16 mouse cellular contexts compared by ENCODE assay signal in the genomic region with DNA sequence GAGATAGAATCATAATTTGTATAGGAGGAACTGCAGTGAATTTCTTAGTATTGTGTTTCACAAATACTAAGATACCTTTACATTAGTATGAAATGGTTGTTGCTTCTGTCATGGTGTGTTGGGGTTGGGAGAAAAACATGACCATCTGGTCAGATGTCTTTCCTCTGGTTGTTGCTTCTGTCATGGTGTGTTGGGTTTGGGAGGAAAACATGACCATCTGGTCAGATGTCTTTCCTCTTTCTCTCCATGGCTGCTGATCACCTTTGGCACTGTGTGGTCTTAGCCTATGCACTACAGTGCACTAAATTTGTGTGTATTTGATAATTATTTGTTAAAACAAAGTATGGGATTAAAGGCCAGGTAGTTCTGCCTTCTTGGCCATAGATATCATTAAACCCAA.
DNase-seq lines count a peak whose midpoint lies in the region; ATAC-seq and TF ChIP-seq lines count a peak whose summit lies in the region.
"Had no signal": no experiment of that assay in that cellular context is flagged by ENCODE, and none has a peak within 500 bp of the region (broad histone marks: within the 10 kb centered on the region; RNA-seq: fewer than 3 reads in every experiment).

No protein-coding gene starts in this region.

- H3K9ac ChIP-seq in liver, postnatal 0 days (replicated peaks), result no peak overlapping the region
- H3K9ac ChIP-seq in liver, embryonic 11.5 days (ENCODE audit: low read depth, low read length), result no peak overlapping the region
- H3K9ac ChIP-seq: embryonic facial prominence, embryonic 12.5 days; forebrain, embryonic 13.5 days; forebrain, embryonic 15.5 days; forebrain, postnatal 0 days had no signal

- no peak overlapping the region for H3K4me3 ChIP-seq in liver, postnatal 0 days (ENCODE audit: low read depth, low read length)
- no peak overlapping the region for H3K4me3 ChIP-seq in liver, embryonic 11.5 days (ENCODE audit: low read depth, low read length)
- H3K4me3 ChIP-seq: embryonic facial prominence, embryonic 10.5 days; embryonic facial prominence, embryonic 12.5 days; forebrain, embryonic 13.5 days; forebrain, embryonic 15.5 days had no signal

- no peaks in the 10 kb centered on the region for H3K36me3 ChIP-seq in liver, postnatal 0 days (replicated peaks; ENCODE audit: insufficient read depth, low read length)
- H3K36me3 ChIP-seq in liver, embryonic 11.5 days (ENCODE audit: control insufficient read depth, insufficient read depth, low read length), result no peaks in the 10 kb centered on the region
- H3K36me3 ChIP-seq: embryonic facial prominence, embryonic 10.5 days; embryonic facial prominence, embryonic 12.5 days; forebrain, embryonic 15.5 days had no signal

- H3K27me3 ChIP-seq in liver, postnatal 0 days (ENCODE audit: insufficient read depth, low read length), result no peaks in the 10 kb centered on the region
- no peaks in the 10 kb centered on the region for H3K27me3 ChIP-seq in liver, embryonic 11.5 days (replicated peaks; ENCODE audit: control insufficient read depth, insufficient read depth, low read length)
- H3K27me3 ChIP-seq: embryonic facial prominence, embryonic 12.5 days; forebrain, embryonic 13.5 days; forebrain, embryonic 15.5 days had no signal

- H3K27ac ChIP-seq in liver, postnatal 0 days (ENCODE audit: low read depth), result no peak overlapping the region
- no peak overlapping the region for H3K27ac ChIP-seq in liver, embryonic 11.5 days (ENCODE audit: low read depth, low read length)
- H3K27ac ChIP-seq: embryonic facial prominence, embryonic 10.5 days; embryonic facial prominence, embryonic 12.5 days; forebrain, embryonic 13.5 days; forebrain, embryonic 15.5 days had no signal

- no peaks in the 10 kb centered on the region for H3K4me1 ChIP-seq in liver, postnatal 0 days (ENCODE audit: insufficient read depth)
- H3K4me1 ChIP-seq in liver, embryonic 11.5 days (replicated peaks; ENCODE audit: control insufficient read depth, insufficient read depth, low read length), result no peaks in the 10 kb centered on the region
- H3K4me1 ChIP-seq: embryonic facial prominence, embryonic 10.5 days; embryonic facial prominence, embryonic 12.5 days; forebrain, embryonic 13.5 days; forebrain, embryonic 15.5 days had no signal

- TF ChIP-seq CTCF in liver, postnatal 0 days (IDR thresholded peaks at IDR 0.05; ENCODE audit: low read depth), result no peak

- peak; percentile 54 for DNase-seq in cerebellum, adult 9-10 months
- DNase-seq in cerebellum, adult 11-12 months, result no peak
- DNase-seq in cerebellum, postnatal 10 days, result peak; percentile 31
- no peak for DNase-seq in liver, postnatal 0 days
- DNase-seq in liver, embryonic 11.5 days (ENCODE audit: low spot score), result no peak
- no peak for DNase-seq in spleen, postnatal 4 days (ENCODE audit: low spot score in 2 of 2)
- DNase-seq: adrenal gland, adult 2 months; adrenal gland, postnatal 10 days; adrenal gland, postnatal 25 days; cerebellum, adult 11 months; forebrain, postnatal 0 days had no signal

- H3K9me3 ChIP-seq in liver, postnatal 0 days (ENCODE audit: low read length), result no peaks in the 10 kb centered on the region
- H3K9me3 ChIP-seq in liver, embryonic 11.5 days (ENCODE audit: control insufficient read depth, low read length), result no peaks in the 10 kb centered on the region
- H3K9me3 ChIP-seq: embryonic facial prominence, embryonic 10.5 days; embryonic facial prominence, embryonic 12.5 days; forebrain, embryonic 13.5 days; forebrain, embryonic 15.5 days had no signal

- ATAC-seq in cerebellum, adult (ENCODE audit: insufficient number of reproducible peaks, low FRiP score, low TSS enrichment), result no peak
- ATAC-seq in liver, postnatal 0 days, result 0 out of 2 replicates have a peak, but pooled peaks have one; percentile 17
- no peak for ATAC-seq in liver, embryonic 11.5 days (replicated peaks; ENCODE audit: low FRiP score)
- ATAC-seq: forebrain, embryonic 13.5 days; forebrain, embryonic 15.5 days; forebrain, postnatal 0 days had no signal

- no peak for TF ChIP-seq EP300 in liver, postnatal 0 days (IDR thresholded peaks at IDR 0.05; ENCODE audit: low read depth)

- no peak overlapping the region for H3K4me2 ChIP-seq in liver, postnatal 0 days (ENCODE audit: low read depth, low read length)
- no peak overlapping the region for H3K4me2 ChIP-seq in liver, embryonic 11.5 days
- H3K4me2 ChIP-seq: embryonic facial prominence, embryonic 12.5 days; forebrain, embryonic 13.5 days; forebrain, embryonic 15.5 days had no signal

Comparison
In these comparisons a context has a peak if more than half of its experiments do, and no peak if none do; other contexts are left out.
1. DNase-seq: peak in cerebellum, adult 9-10 months (single experiment) and cerebellum, postnatal 10 days (2 of 2); none in cerebellum, adult 11-12 months (single experiment), liver, postnatal 0 days (single experiment), liver, embryonic 11.5 days (single experiment) and spleen, postnatal 4 days (0 of 2).